Mouse (Mus musculus) ES-Bruce4 (cell line): Measurements from ENCODE around the gene Hist1h4d. TPM values are rescaled to one million over a fixed set of nuclear protein-coding genes. Genes with fewer than 3 reads are reported as not detected.
A peak's percentile ranks its signal among the peaks of the same experiment; 100 is the strongest.

Source experiments
- H3K27ac ChIP-seq: 2 replicates; pipeline ENCODE4 v1.5.1; 2012; ENCODE audit warnings: low read length, inconsistent platforms; ENCODE audit not compliant: insufficient read depth
- H3K27me3 ChIP-seq: 2 replicates; pipeline ENCODE4 v1.6.1; 2012; ENCODE audit warnings: mild to moderate bottlenecking, low read length, inconsistent platforms; ENCODE audit not compliant: control insufficient read depth, poor library complexity, insufficient read depth, severe bottlenecking
- H3K36me3 ChIP-seq: 2 replicates; pipeline ENCODE4 v1.6.1; 2012; ENCODE audit warnings: inconsistent platforms, mild to moderate bottlenecking, low read length, moderate library complexity; ENCODE audit not compliant: control insufficient read depth, poor library complexity, insufficient read depth, severe bottlenecking
- H3K4me1 ChIP-seq: one replicate; pipeline ENCODE4 v1.8.1; 2011; ENCODE audit warnings: low read length; ENCODE audit not compliant: control insufficient read depth, insufficient read depth
- H3K4me3 ChIP-seq: 2 replicates; pipeline ENCODE4 v1.5.1; 2011; ENCODE audit warnings: low read depth, mild to moderate bottlenecking, low read length
- H3K9ac ChIP-seq: 2 replicates; pipeline ENCODE4 v1.6.1; 2012; ENCODE audit warnings: low read depth, mild to moderate bottlenecking, inconsistent platforms; ENCODE audit not compliant: poor library complexity, severe bottlenecking
- H3K9me3 ChIP-seq: replicated peaks from 2 replicates; pipeline ENCODE4 v1.6.1; 2012; ENCODE audit warnings: mild to moderate bottlenecking, low read length, inconsistent platforms; ENCODE audit not compliant: control insufficient read depth, poor library complexity, insufficient read depth, severe bottlenecking
- CTCF ChIP-seq: IDR thresholded peaks from one replicate; pipeline ENCODE4 v1.8.1; 2011; ENCODE audit warnings: low read depth, low read length
- EP300 ChIP-seq: IDR thresholded peaks from 2 replicates; pipeline ENCODE4 v1.6.1; 2011; ENCODE audit warnings: low read depth, low read length; ENCODE audit not compliant: insufficient read depth
- POLR2A ChIP-seq: IDR thresholded peaks from one replicate; pipeline ENCODE4 v1.8.1; 2011; ENCODE audit warnings: low read length; ENCODE audit not compliant: insufficient read depth
- polyA plus RNA-seq: library from polyadenylated mRNA; stranded (reverse); fragments of >200 nt; gene quantifications from 2 replicates; pipeline ENCODE4 v1.2.4, GENCODE M21; 2011; ENCODE audit warnings: low read depth; ENCODE audit not compliant: missing spikeins, insufficient read depth, insufficient read length

Gene Hist1h4d
- polyA plus RNA-seq, 1 experiment, result 4.3 TPM

GRCm38 (mm10) chr13:23551931-23552914 is 29.2 kb upstream of the Hist1h4d start:
- Histone ChIP-seq H3K27me3 (no peaks in the 10 kb centered on the region), H3K9me3 (no peaks in the 10 kb centered on the region), H3K9ac (peak overlapping the region; percentile 80), H3K4me1 (no peaks in the 10 kb centered on the region), H3K4me3 (no peak overlapping the region), H3K27ac (peak overlapping the region; percentile 86), H3K36me3 (no peaks in the 10 kb centered on the region)
- TF ChIP-seq CTCF (no peak), EP300 (no peak)

- no peak for TF ChIP-seq POLR2A
- no peak for TF ChIP-seq CTCF
- no peak for TF ChIP-seq EP300
- Histone ChIP-seq H3K27ac (peak within 1 kb of the TSS; percentile 86), H3K27me3 (no peaks in the 10 kb centered on the region), H3K9me3 (no peaks in the 10 kb centered on the region), H3K4me1 (no peaks in the 10 kb centered on the region), H3K36me3 (no peaks in the 10 kb centered on the region), H3K9ac (peak within 1 kb of the TSS; percentile 95), H3K4me3 (no peak within 1 kb of the TSS)
These were observed 28.4 kb upstream of the Hist1h4d start, which contains the start of gene Hist1h1d for GRCm38 (mm10) chr13:23552962-23553361. TSS of gene Hist1h1d (plus strand) at chr13:23553262.

GRCm38 (mm10) chr13:23554393-23554792 is 27.0 kb upstream of the Hist1h4d start:
- H3K9ac ChIP-seq, result peak overlapping the region; percentile 95
- no peaks in the 10 kb centered on the region for H3K36me3 ChIP-seq
- TF ChIP-seq POLR2A, result no peak
- no peak for TF ChIP-seq EP300
- no peak for TF ChIP-seq CTCF
- H3K9me3 ChIP-seq, result no peaks in the 10 kb centered on the region
- peak overlapping the region; percentile 63 for H3K27ac ChIP-seq
- no peaks in the 10 kb centered on the region for H3K27me3 ChIP-seq
- H3K4me3 ChIP-seq, result peak overlapping the region; percentile 34; the same call in 1 of the 2 replicates
- no peaks in the 10 kb centered on the region for H3K4me1 ChIP-seq

GRCm38 (mm10) chr13:23554925-23555838 is 26.2 kb upstream of the Hist1h4d start:
- H3K4me3 ChIP-seq, result peak overlapping the region; percentile 68
- no peaks in the 10 kb centered on the region for H3K36me3 ChIP-seq
- no peaks in the 10 kb centered on the region for H3K27me3 ChIP-seq
- H3K9me3 ChIP-seq, result no peaks in the 10 kb centered on the region
- peak overlapping the region; percentile 90 for H3K27ac ChIP-seq
- H3K4me1 ChIP-seq, result no peaks in the 10 kb centered on the region
- TF ChIP-seq POLR2A (peak; percentile 99), EP300 (no peak), CTCF (no peak)
- peak overlapping the region; percentile 95 for H3K9ac ChIP-seq

- H3K9ac ChIP-seq, result peak overlapping the region; percentile 91
- H3K9me3 ChIP-seq, result no peaks in the 10 kb centered on the region
- peak overlapping the region; percentile 68 for H3K4me3 ChIP-seq
- H3K36me3 ChIP-seq, result no peaks in the 10 kb centered on the region
- peak; percentile 92 for TF ChIP-seq POLR2A
- TF ChIP-seq CTCF, result no peak
- no peaks in the 10 kb centered on the region for H3K27me3 ChIP-seq
- no peaks in the 10 kb centered on the region for H3K4me1 ChIP-seq
- H3K27ac ChIP-seq, result peak overlapping the region; percentile 94
These were observed 25.5 kb upstream of the Hist1h4d start for GRCm38 (mm10) chr13:23555839-23556416.
